Mouse (Mus musculus): ENCODE data around the gene Necap2. TPM values are rescaled to one million over a fixed set of nuclear protein-coding genes. Genes with fewer than 3 reads are reported as not detected.

The Necap2 gene
- polyA plus RNA-seq, 1 experiment from 2014 or later = 44.9 TPM

DNA sequence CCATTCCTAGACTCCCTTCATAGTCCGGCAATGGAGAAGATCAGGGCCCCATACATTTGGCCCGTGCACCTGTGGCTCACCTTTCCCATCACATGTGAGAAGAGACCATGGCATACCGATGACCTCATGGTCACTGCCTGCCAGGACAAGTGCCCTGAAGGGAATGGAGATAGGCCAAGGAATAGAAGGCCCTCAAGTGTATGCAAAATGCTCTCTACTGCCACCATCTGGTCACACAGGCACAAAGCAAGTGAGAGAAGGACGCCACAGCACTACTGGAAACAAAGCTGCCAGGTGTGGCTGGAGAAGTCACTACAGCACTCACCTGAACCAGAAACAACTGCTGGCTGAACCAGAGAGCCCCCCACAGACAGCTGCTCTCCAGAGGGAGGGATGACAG is 8.4 kb downstream of the Necap2 start:
- Histone ChIP-seq H3K9ac (no peak overlapping the region), H3K27me3 (no peaks in the 10 kb centered on the region), H3K9me3 (replicated peaks) (no peaks in the 10 kb centered on the region), H3K4me3 (no peak overlapping the region), H3K27ac (no peak overlapping the region), H3K36me3 (ENCODE audit: poor library complexity, severe bottlenecking) (peaks cover 90% of the 10 kb centered on the region), H3K4me2 (no peak overlapping the region), H3K4me1 (peaks cover 12% of the 10 kb centered on the region)
- WGBS = 63% methylated on average over 4 of the region's 4 CpGs
- no peak for ATAC-seq

GRCm38 (mm10) chr4:141068655-141069054 is 9.5 kb downstream of the Necap2 start:
- H3K27me3 ChIP-seq = no peaks in the 10 kb centered on the region

GRCm38 (mm10) chr4:141067516-141068046 is 10.6 kb downstream of the Necap2 start:
- Histone ChIP-seq H3K27ac (0 out of 2 replicates have a peak overlapping the region, but pooled peaks have one; percentile 8), H3K36me3 (ENCODE audit: poor library complexity, severe bottlenecking) (peaks cover 72% of the 10 kb centered on the region), H3K9ac (no peak overlapping the region), H3K4me2 (no peak overlapping the region), H3K4me1 (peaks cover 5% of the 10 kb centered on the region), H3K27me3 (no peaks in the 10 kb centered on the region), H3K4me3 (no peak overlapping the region), H3K9me3 (replicated peaks) (no peaks in the 10 kb centered on the region)
- 89% methylated on average over 9 of the region's 9 CpGs for WGBS
- ATAC-seq = no peak

More at GRCm38 (mm10) chr4:141068655-141069054, 9.5 kb downstream of the Necap2 start:
- Histone ChIP-seq H3K36me3 (ENCODE audit: poor library complexity, severe bottlenecking) (peaks cover 81% of the 10 kb centered on the region), H3K9me3 (replicated peaks) (no peaks in the 10 kb centered on the region), H3K4me3 (no peak overlapping the region), H3K4me2 (no peak overlapping the region), H3K27ac (no peak overlapping the region), H3K9ac (no peak overlapping the region), H3K4me1 (peaks cover 7% of the 10 kb centered on the region)
- no peak for ATAC-seq
- 94% methylated on average over 8 of the region's 8 CpGs for WGBS

DNA sequence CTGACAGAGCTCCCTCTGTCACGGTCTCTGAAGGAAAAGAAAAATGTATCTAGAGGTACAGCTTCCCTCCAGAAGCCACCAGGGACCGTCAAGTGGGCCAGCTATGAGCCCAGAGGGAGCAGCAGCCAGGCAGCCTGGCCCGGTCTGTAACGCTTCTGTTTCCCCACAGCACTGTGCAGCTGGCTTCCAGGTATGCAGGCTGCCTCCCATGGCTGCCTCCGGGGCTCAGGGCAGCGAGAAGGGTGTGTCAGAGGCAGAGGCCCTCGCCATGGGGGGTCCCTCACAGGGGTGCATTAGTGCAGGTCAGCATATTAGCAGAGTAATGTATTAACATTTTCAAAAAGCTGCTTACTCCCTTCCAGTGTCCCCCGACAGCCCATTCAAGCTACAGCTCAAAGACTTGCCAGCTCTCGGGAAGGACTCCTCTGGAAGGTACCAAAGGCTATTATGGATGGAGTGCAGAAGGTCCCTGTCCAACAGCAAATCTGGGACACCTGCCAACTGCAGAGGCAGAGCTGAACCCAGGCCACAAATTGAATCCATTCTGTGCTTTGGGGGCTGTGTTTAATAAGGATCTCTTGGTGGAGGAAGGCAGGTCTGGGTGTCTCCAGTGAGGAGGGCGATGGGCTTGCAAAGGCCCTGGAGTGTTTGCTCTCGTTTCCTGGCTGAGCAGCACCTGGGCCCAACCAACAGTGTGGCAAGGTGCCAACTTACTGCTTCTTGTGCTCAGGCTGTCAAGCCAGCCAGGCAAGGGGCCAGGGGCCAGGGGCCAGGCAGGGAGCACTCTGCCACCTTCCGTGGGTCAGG is 11.2 kb downstream of the Necap2 start:
- no peak overlapping the region for H3K9ac ChIP-seq

GRCm38 (mm10) chr4:141065123-141065522 is 13.0 kb downstream of the Necap2 start:
- Histone ChIP-seq H3K4me3 (no peak overlapping the region), H3K27ac (no peak overlapping the region), H3K36me3 (ENCODE audit: poor library complexity, severe bottlenecking) (peaks cover 47% of the 10 kb centered on the region), H3K9me3 (replicated peaks) (no peaks in the 10 kb centered on the region), H3K9ac (no peak overlapping the region), H3K27me3 (no peaks in the 10 kb centered on the region), H3K4me1 (peaks cover 15% of the 10 kb centered on the region), H3K4me2 (no peak overlapping the region)
- peak; percentile 62 for ATAC-seq
- 5% methylated on average over 8 of the region's 8 CpGs for WGBS

More for the DNA sequence above, 11.2 kb downstream of the Necap2 start:
- no peak for ATAC-seq
- no peak overlapping the region for H3K4me2 ChIP-seq
- no peak overlapping the region for H3K4me3 ChIP-seq
- peaks cover 65% of the 10 kb centered on the region for H3K36me3 ChIP-seq (ENCODE audit: poor library complexity, severe bottlenecking)
- no peaks in the 10 kb centered on the region for H3K27me3 ChIP-seq
- whole genome bisulfite sequencing = 78% methylated on average over 12 of the region's 12 CpGs
- no peaks in the 10 kb centered on the region for H3K9me3 ChIP-seq (replicated peaks)
- 0 out of 2 replicates have a peak overlapping the region, but pooled peaks have one; percentile 8 for H3K27ac ChIP-seq
- peaks cover 5% of the 10 kb centered on the region for H3K4me1 ChIP-seq

- Histone ChIP-seq H3K27me3 (no peaks in the 10 kb centered on the region), H3K4me2 (no peak overlapping the region), H3K4me3 (no peak overlapping the region), H3K9ac (no peak overlapping the region), H3K36me3 (ENCODE audit: poor library complexity, severe bottlenecking) (peaks cover 39% of the 10 kb centered on the region), H3K9me3 (replicated peaks) (no peaks in the 10 kb centered on the region), H3K27ac (no peak overlapping the region), H3K4me1 (peaks cover 24% of the 10 kb centered on the region)
- WGBS = 79% methylated on average over 4 of the region's 4 CpGs
- ATAC-seq = no peak
Observed at GRCm38 (mm10) chr4:141064104-141064659, 14.0 kb downstream of the Necap2 start.

GRCm38 (mm10) chr4:141060426-141061301 is 17.5 kb downstream of the Necap2 start, which contains the start of gene Crocc:
Gene Crocc, minus strand, starts transcription at chr4:141060550.
- H3K4me3 ChIP-seq = peak within 1 kb of the TSS; percentile 57

GRCm38 (mm10) chr4:141059616-141060425 is 18.3 kb downstream of the Necap2 start:
- peak; percentile 69; the same call in 1 of the 2 replicates for ATAC-seq
- H3K9me3 ChIP-seq (replicated peaks) = no peaks in the 10 kb centered on the region
- WGBS = 1% methylated on average over 32 of the region's 32 CpGs

More at GRCm38 (mm10) chr4:141060426-141061301, 17.5 kb downstream of the Necap2 start, which contains the start of gene Crocc:
- peak within 1 kb of the TSS; percentile 75 for H3K4me2 ChIP-seq
- under 1% methylated on average over 71 of the region's 77 CpGs for WGBS
- no peaks in the 10 kb centered on the region for H3K27me3 ChIP-seq
- peak within 1 kb of the TSS; percentile 83 for H3K9ac ChIP-seq
- peak within 1 kb of the TSS; percentile 93 for H3K27ac ChIP-seq
- H3K36me3 ChIP-seq (ENCODE audit: poor library complexity, severe bottlenecking) = peaks cover 24% of the 10 kb centered on the region
- peaks cover 25% of the 10 kb centered on the region for H3K4me1 ChIP-seq
- peak; percentile 93 for ATAC-seq
- H3K9me3 ChIP-seq (replicated peaks) = no peaks in the 10 kb centered on the region

GRCm38 (mm10) chr4:141058835-141059234 is 19.3 kb downstream of the Necap2 start:
- no peak for ATAC-seq
- H3K9me3 ChIP-seq (replicated peaks) = no peaks in the 10 kb centered on the region
- H3K36me3 ChIP-seq (ENCODE audit: poor library complexity, severe bottlenecking) = peaks cover 33% of the 10 kb centered on the region; the same call in 1 of the 2 replicates
- peaks cover 33% of the 10 kb centered on the region for H3K4me1 ChIP-seq
- no peak overlapping the region for H3K4me3 ChIP-seq
- H3K27me3 ChIP-seq = no peaks in the 10 kb centered on the region
- H3K4me2 ChIP-seq = peak overlapping the region; percentile 75; the same call in 1 of the 2 replicates
- WGBS = 73% methylated on average over 9 of the region's 9 CpGs
- 0 out of 2 replicates have a peak overlapping the region, but pooled peaks have one; percentile 4 for H3K9ac ChIP-seq
- H3K27ac ChIP-seq = no peak overlapping the region

More at GRCm38 (mm10) chr4:141059616-141060425, 18.3 kb downstream of the Necap2 start:
- Histone ChIP-seq H3K4me3 (peak overlapping the region; percentile 57), H3K4me1 (peaks cover 25% of the 10 kb centered on the region), H3K27me3 (no peaks in the 10 kb centered on the region), H3K36me3 (ENCODE audit: poor library complexity, severe bottlenecking) (peaks cover 28% of the 10 kb centered on the region; the same call in 1 of the 2 replicates), H3K4me2 (peak overlapping the region; percentile 75), H3K9ac (peak overlapping the region; percentile 83), H3K27ac (peak overlapping the region; percentile 93)

- Histone ChIP-seq H3K27ac (no peak overlapping the region), H3K4me1 (peaks cover 52% of the 10 kb centered on the region), H3K9ac (no peak overlapping the region), H3K36me3 (ENCODE audit: poor library complexity, severe bottlenecking) (peaks cover 33% of the 10 kb centered on the region; the same call in 1 of the 2 replicates), H3K4me2 (no peak overlapping the region), H3K27me3 (no peaks in the 10 kb centered on the region), H3K9me3 (replicated peaks) (no peaks in the 10 kb centered on the region), H3K4me3 (no peak overlapping the region)
- ATAC-seq = no peak
- 92% methylated on average over 10 of the region's 10 CpGs for WGBS
Observed at GRCm38 (mm10) chr4:141056970-141057369, 21.2 kb downstream of the Necap2 start.

Measured in forebrain, embryonic 13.5 days (tissue).